Mouse (Mus musculus): Measurements from ENCODE around the gene Clip3. TPM values are rescaled to one million over a fixed set of nuclear protein-coding genes. Genes with fewer than 3 reads are reported as not detected.

Clip3 gene
- polyA plus RNA-seq, 1 experiment from 2014 or later, result 131 TPM

DNA sequence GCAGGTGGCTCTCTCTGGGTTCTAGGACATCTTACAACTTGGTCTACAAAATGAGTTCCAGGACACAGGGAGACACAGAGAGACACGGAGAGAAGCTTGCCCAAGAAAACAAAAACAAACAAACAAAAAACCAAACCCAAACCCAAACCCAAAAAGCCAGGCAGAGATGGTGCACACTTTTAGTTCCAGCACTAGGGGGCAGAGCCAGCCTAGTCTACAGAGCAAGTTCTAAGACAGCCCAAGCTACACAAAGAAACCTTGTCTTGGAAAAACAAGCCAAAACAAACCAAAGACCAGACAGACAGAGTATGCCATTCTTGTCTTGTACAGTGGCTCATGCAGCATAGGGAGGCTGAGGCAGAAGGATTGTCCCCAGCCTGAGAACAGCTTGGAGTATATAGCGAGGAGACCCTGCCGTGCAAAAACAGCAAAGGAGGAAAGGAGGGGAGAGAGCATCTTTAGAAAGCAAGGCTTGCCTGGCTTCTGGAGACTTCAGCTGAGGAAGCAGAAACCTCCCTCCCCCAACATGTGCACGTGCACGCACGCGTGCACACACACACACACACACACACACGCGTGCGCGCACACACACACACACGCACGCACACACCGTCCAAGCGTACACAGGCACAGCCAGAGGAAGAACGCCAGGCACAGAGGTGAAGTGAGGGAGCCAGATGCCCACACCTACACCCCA is 14.7 kb downstream of the Clip3 start:
- DNase-seq, result peak; percentile 42
- no peak for ATAC-seq (ENCODE audit: low FRiP score, low TSS enrichment)
- no peak overlapping the region for H3K9ac ChIP-seq (replicated peaks; ENCODE audit: low read length)
- no peaks in the 10 kb centered on the region for H3K27me3 ChIP-seq (ENCODE audit: control insufficient read depth, insufficient read depth, low read length)
- no peak overlapping the region for H3K4me2 ChIP-seq (ENCODE audit: low read length)
- 0 out of 2 replicates have a peak overlapping the region, but pooled peaks have one; percentile 32 for H3K27ac ChIP-seq (replicated peaks; ENCODE audit: low read depth, low read length)
- 91% methylated on average over 16 of the region's 16 CpGs for WGBS
- H3K9me3 ChIP-seq (ENCODE audit: control insufficient read depth, low read length), result no peaks in the 10 kb centered on the region
- H3K4me1 ChIP-seq (ENCODE audit: control insufficient read depth, insufficient read depth, low read length), result peaks cover 12% of the 10 kb centered on the region
- no peak overlapping the region for H3K4me3 ChIP-seq (replicated peaks; ENCODE audit: low read depth, low read length)
- H3K36me3 ChIP-seq (ENCODE audit: control insufficient read depth, insufficient read depth, low read length), result peaks cover 56% of the 10 kb centered on the region

DNA sequence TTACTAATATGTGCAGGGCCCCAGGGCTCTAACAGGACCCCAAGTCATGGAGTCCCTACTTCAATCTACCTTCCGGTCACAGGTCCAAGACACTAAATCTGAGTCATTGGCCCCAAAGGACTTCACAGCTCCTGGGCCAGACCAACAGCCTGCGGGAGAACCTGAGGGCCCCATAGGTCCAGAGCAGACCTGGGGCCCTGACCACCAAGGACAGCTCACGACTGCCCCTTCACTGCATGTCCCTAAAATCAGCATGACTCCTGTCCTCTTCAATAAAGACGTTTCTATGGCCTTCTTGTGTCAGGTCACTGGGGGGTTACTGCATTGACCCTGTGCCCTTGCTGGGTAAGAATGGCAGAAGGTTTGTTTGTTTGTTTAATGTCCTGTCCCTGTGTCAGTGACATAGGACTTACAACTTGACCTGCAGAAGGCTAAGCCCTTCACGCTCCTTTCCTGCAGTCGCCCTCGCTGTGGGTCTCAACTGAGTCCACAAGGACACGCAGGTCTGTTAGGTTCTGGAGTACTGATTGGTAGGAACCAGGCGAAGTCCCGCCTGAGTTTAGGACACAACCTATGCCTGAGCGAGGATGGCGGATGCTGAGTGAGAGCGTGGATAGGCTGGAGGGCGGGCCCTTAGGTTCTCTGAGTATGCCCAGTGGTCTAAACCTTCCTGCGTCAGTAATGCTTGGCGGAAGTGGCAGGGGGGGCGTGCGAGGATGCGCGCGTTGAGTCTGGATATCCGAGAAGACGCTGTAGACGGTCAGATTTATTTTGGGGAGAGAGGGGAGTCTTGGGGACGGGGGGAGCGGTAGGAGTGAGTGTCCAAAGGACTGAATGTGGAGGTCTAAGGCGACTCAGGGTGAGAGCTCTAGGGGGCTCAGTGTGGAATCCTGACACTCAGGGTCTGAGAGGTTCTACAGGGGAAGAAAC is 16.8 kb downstream of the Clip3 start, which contains the start of gene Alkbh6:
Gene Alkbh6 (plus strand): TSS at position 642 of the 930 bp plus-strand sequence.
- peaks cover 52% of the 10 kb centered on the region for H3K36me3 ChIP-seq (ENCODE audit: control insufficient read depth, insufficient read depth, low read length)
- peak; percentile 96 for DNase-seq
- H3K9ac ChIP-seq (replicated peaks; ENCODE audit: low read length), result peak within 1 kb of the TSS; percentile 71
- H3K9me3 ChIP-seq (ENCODE audit: control insufficient read depth, low read length), result no peaks in the 10 kb centered on the region
- peak within 1 kb of the TSS; percentile 81 for H3K27ac ChIP-seq (replicated peaks; ENCODE audit: low read depth, low read length)
- peak within 1 kb of the TSS; percentile 70 for H3K4me3 ChIP-seq (replicated peaks; ENCODE audit: low read depth, low read length)
- peak; percentile 99 for ATAC-seq (ENCODE audit: low FRiP score, low TSS enrichment)
- peaks cover 12% of the 10 kb centered on the region for H3K4me1 ChIP-seq (ENCODE audit: control insufficient read depth, insufficient read depth, low read length)
- no peaks in the 10 kb centered on the region for H3K27me3 ChIP-seq (ENCODE audit: control insufficient read depth, insufficient read depth, low read length)
- peak within 1 kb of the TSS; percentile 86 for H3K4me2 ChIP-seq (ENCODE audit: low read length)
- WGBS, result 5% methylated on average over 27 of the region's 27 CpGs

DNA sequence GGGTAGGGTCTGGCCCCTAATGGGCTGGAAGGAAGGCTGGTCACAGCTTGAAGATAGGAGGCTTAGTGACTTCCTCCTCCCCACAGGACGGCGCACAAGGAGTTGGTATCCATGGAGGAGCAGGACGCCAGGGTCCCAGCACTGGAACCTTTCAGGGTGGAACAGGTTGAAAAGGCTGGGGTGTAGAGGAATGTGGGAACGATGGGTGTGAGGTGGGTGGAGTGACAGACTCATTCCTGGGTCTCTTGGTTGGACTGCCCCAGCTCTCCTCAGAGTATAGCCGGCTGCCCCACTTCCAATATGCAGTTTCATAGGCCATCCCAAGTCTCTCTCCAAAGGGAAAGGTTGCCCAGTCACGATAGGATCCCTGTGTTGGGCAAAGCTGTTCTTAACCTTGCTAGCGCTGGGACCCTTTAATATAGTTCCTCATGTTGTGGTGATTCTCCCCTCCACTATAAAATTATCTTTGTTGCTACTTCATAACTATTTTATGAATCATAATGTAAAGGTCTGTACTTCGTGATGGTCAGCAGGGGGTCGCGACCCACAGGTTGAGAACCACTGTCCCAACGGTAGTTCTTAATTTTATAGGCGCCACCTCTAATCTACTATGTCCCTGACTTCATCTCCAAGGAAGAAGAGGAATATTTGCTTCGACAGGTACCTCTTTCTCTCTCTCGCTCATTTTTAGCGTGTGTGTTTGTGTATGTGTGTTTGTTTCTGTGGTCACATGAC is 18.0 kb downstream of the Clip3 start:
- H3K4me2 ChIP-seq (ENCODE audit: low read length), result peak overlapping the region; percentile 86
- 68% methylated on average over 15 of the region's 15 CpGs for WGBS
- H3K9ac ChIP-seq (replicated peaks; ENCODE audit: low read length), result peak overlapping the region; percentile 71
- H3K36me3 ChIP-seq (ENCODE audit: control insufficient read depth, insufficient read depth, low read length), result peaks cover 46% of the 10 kb centered on the region
- H3K4me3 ChIP-seq (replicated peaks; ENCODE audit: low read depth, low read length), result peak overlapping the region; percentile 70
- ATAC-seq (ENCODE audit: low FRiP score, low TSS enrichment) (no peak), DNase-seq (no peak)
- no peaks in the 10 kb centered on the region for H3K9me3 ChIP-seq (ENCODE audit: control insufficient read depth, low read length)
- no peak overlapping the region for H3K27ac ChIP-seq (replicated peaks; ENCODE audit: low read depth, low read length)
- peaks cover 12% of the 10 kb centered on the region for H3K4me1 ChIP-seq (ENCODE audit: control insufficient read depth, insufficient read depth, low read length)
- no peaks in the 10 kb centered on the region for H3K27me3 ChIP-seq (ENCODE audit: control insufficient read depth, insufficient read depth, low read length)

DNA sequence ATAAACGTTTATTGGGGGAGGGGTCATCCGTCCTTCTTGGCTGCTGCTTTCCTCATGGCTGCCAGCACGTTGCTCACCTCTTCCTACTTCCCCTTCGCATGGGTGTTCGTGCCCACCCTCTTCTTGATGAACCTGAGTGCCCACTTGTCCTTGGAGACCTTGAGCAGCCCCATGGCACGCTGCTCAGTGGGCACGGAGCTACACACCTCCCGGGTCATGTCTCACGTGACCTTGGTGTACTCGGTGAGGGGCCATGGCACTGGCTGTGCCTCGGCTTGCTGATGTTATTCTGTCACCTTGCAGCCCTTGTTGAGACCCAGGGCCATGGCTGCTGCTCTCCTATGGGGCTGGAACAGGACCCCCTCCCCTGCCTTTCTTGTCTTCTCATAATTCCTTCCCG is 18.6 kb downstream of the Clip3 start:
- Histone ChIP-seq H3K4me2 (ENCODE audit: low read length) (peak overlapping the region; percentile 86; the same call in 1 of the 2 replicates), H3K4me3 (replicated peaks; ENCODE audit: low read depth, low read length) (no peak overlapping the region)
- no peak for DNase-seq

DNA sequence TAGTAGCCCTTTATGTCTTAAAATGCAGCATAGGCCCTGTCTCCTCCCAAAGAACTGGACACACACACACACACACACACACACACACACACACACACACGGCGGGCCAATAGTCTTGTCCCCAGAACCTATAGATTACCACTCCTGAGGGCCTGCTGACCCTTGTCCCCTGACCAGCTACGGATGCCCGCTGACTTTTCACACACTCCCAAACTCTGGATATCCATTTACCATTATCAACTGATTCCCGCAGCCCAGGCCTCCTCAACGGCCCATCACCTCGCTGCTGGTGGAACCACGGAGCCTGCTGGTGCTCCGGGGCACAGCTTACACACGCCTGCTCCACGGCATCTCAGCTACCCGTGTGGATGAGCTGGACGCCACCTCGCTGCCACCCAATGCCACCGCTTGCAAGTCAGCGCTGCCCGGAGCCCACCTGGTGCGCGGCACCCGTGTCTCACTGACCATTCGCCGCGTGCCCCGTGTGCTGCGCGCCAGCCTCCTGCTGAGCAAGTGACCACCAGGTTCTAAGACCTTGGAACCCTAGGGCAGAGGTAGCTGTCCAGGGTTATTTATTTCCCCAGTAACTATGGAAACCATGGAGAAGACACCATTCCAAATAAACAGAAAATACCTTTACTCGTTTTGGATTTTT is 22.3 kb downstream of the Clip3 start:
- Histone ChIP-seq H3K4me3 (replicated peaks; ENCODE audit: low read depth, low read length) (no peak overlapping the region), H3K4me2 (ENCODE audit: low read length) (no peak overlapping the region), H3K36me3 (ENCODE audit: control insufficient read depth, insufficient read depth, low read length) (peaks cover 21% of the 10 kb centered on the region), H3K9me3 (ENCODE audit: control insufficient read depth, low read length) (no peaks in the 10 kb centered on the region), H3K9ac (replicated peaks; ENCODE audit: low read length) (no peak overlapping the region), H3K27me3 (ENCODE audit: control insufficient read depth, insufficient read depth, low read length) (no peaks in the 10 kb centered on the region), H3K4me1 (ENCODE audit: control insufficient read depth, insufficient read depth, low read length) (peaks cover 7% of the 10 kb centered on the region), H3K27ac (replicated peaks; ENCODE audit: low read depth, low read length) (no peak overlapping the region)
- 52% methylated on average over 27 of the region's 27 CpGs for WGBS
- DNase-seq (no peak), ATAC-seq (ENCODE audit: low FRiP score, low TSS enrichment) (no peak)

More for the DNA sequence above, 18.6 kb downstream of the Clip3 start:
- H3K27ac ChIP-seq (replicated peaks; ENCODE audit: low read depth, low read length), result no peak overlapping the region
- no peak overlapping the region for H3K9ac ChIP-seq (replicated peaks; ENCODE audit: low read length)
- no peaks in the 10 kb centered on the region for H3K9me3 ChIP-seq (ENCODE audit: control insufficient read depth, low read length)
- ATAC-seq (ENCODE audit: low FRiP score, low TSS enrichment), result no peak
- 92% methylated on average over 12 of the region's 12 CpGs for WGBS
- H3K36me3 ChIP-seq (ENCODE audit: control insufficient read depth, insufficient read depth, low read length), result peaks cover 43% of the 10 kb centered on the region
- peaks cover 12% of the 10 kb centered on the region for H3K4me1 ChIP-seq (ENCODE audit: control insufficient read depth, insufficient read depth, low read length)
- no peaks in the 10 kb centered on the region for H3K27me3 ChIP-seq (ENCODE audit: control insufficient read depth, insufficient read depth, low read length)

DNA sequence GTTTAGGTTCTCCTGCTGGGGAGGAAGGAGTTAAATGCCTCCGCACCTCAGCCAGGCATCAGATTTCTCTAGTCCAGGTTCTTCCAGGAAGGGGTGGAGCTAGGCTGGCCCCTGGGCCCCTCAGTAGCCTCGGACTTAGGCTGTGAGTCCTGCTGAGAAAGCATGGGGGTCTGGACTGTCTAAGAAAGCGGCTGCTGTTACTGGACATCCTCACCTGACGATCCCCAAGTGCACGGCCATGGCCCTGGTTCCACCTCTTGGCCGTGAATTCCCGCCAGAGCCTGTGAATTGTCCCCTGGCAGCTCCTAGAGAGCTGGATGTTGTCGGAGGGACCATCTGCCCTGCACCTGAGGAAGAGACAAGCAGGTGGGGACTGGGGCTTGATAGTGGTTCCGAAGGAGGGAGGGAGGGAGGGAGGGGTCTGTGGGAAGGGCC is 23.2 kb downstream of the Clip3 start, which contains the start of gene Syne4:
Gene Syne4 (plus strand): TSS at position 87 of the 435 bp plus-strand sequence.
- no peak for ATAC-seq (ENCODE audit: low FRiP score, low TSS enrichment)
- Histone ChIP-seq H3K4me3 (replicated peaks; ENCODE audit: low read depth, low read length) (no peak within 1 kb of the TSS), H3K9me3 (ENCODE audit: control insufficient read depth, low read length) (no peaks in the 10 kb centered on the region), H3K27ac (replicated peaks; ENCODE audit: low read depth, low read length) (no peak within 1 kb of the TSS), H3K9ac (replicated peaks; ENCODE audit: low read length) (no peak within 1 kb of the TSS), H3K4me1 (ENCODE audit: control insufficient read depth, insufficient read depth, low read length) (peaks cover under 1% of the 10 kb centered on the region; the same call in 1 of the 2 replicates), H3K27me3 (ENCODE audit: control insufficient read depth, insufficient read depth, low read length) (no peaks in the 10 kb centered on the region), H3K4me2 (ENCODE audit: low read length) (no peak within 1 kb of the TSS), H3K36me3 (ENCODE audit: control insufficient read depth, insufficient read depth, low read length) (peaks cover 21% of the 10 kb centered on the region)
- WGBS, result 5% methylated on average over 9 of the region's 9 CpGs
- no peak for DNase-seq

DNA sequence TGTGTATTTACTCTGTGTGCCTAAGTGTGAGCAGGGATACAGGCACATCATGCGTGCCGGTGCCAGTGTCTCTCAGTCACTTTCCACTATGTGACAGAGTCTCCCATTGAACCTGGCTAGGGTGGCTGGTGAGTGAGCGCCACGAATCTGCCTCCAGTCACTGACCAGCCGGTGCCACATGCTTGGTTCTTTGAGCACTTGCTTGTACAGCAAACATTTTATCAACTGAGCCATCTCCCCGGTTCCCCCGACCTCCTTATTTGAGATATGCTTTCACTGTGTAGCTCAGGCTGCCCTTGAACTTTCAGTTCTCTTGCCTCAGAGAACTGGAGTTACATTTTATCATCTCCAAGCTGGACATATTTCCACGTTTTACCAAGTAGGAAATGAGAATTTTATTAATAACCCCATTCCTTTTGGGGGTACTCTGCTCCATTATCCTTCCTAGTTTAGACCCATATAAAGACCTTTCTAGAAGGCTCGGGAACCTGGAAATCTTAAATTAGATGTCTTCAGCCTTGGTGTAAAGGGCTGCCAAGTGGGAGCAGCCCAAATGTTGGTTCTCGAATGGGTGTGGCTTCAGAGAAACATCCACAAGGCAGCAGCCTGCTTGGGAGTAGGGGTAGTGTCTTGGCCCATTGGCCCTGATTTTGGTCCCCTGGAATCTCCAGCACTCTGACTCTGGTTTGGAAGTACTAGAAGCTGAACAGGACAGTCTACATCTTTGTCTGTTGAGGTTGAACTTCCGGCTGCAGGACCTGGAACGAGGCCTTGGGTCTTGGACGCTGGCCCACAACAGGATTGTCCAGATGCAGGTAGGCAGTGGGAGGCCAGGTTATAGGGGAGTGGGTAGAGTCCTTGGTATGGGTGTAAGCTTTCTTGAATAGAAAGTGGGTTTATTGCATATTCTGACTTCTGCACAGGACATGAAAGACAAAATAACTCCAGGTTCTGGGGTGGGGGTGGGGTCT is 24.3 kb downstream of the Clip3 start:
- no peak overlapping the region for H3K9ac ChIP-seq (replicated peaks; ENCODE audit: low read length)
- no peaks in the 10 kb centered on the region; the same call in 1 of the 2 replicates for H3K4me1 ChIP-seq (ENCODE audit: control insufficient read depth, insufficient read depth, low read length)
- DNase-seq, result no peak
- no peaks in the 10 kb centered on the region for H3K9me3 ChIP-seq (ENCODE audit: control insufficient read depth, low read length)
- no peak overlapping the region for H3K27ac ChIP-seq (replicated peaks; ENCODE audit: low read depth, low read length)
- ATAC-seq (ENCODE audit: low FRiP score, low TSS enrichment), result no peak
- peaks cover 21% of the 10 kb centered on the region for H3K36me3 ChIP-seq (ENCODE audit: control insufficient read depth, insufficient read depth, low read length)
- no peak overlapping the region for H3K4me2 ChIP-seq (ENCODE audit: low read length)
- 82% methylated on average over 13 of the region's 13 CpGs for WGBS
- H3K27me3 ChIP-seq (ENCODE audit: control insufficient read depth, insufficient read depth, low read length), result no peaks in the 10 kb centered on the region
- no peak overlapping the region for H3K4me3 ChIP-seq (replicated peaks; ENCODE audit: low read depth, low read length)

All from midbrain, embryonic 14.5 days (tissue).